8 mouse cellular contexts compared by ENCODE assay signal in genomic region chr17:24350926-24351759, GRCm38 (mm10). TPM values are rescaled to one million over a fixed set of nuclear protein-coding genes. Genes with fewer than 3 reads are reported as not detected.
DNase-seq lines count a peak whose midpoint lies in the region; ATAC-seq and TF ChIP-seq lines count a peak whose summit lies in the region.

Gene Abca17 (minus strand): TSS chr17:24351068.

- H3K36me3 ChIP-seq in G1E (replicated peaks), result peaks cover 13% of the 10 kb centered on the region
- no peaks in the 10 kb centered on the region for H3K36me3 ChIP-seq in heart, embryonic 13.5 days
- H3K36me3 ChIP-seq in megakaryocyte, embryonic 14.5 days (replicated peaks; ENCODE audit: low read length), result peaks cover 20% of the 10 kb centered on the region
- no peaks in the 10 kb centered on the region for H3K36me3 ChIP-seq in stomach, embryonic 15.5 days

- ATAC-seq in G1E (ENCODE audit: extremely low read depth, insufficient number of reproducible peaks, low FRiP score, poor library complexity, severe bottlenecking), result no peak
- peak; percentile 48 for ATAC-seq in common myeloid progenitor, adult 5-6 weeks (replicated peaks; ENCODE audit: low read depth, poor library complexity, severe bottlenecking)
- ATAC-seq in heart, embryonic 13.5 days (ENCODE audit: extremely low read depth, insufficient number of reproducible peaks, low FRiP score, low TSS enrichment), result no peak; the same call in 1 of the 2 replicates
- ATAC-seq in stomach, embryonic 15.5 days (ENCODE audit: insufficient read depth, low FRiP score, low read depth), result no peak

- H3K9ac ChIP-seq in heart, embryonic 13.5 days, result peak within 1 kb of the TSS; percentile 92
- H3K9ac ChIP-seq in stomach, embryonic 15.5 days, result peak within 1 kb of the TSS; percentile 73

- DNase-seq in embryo, embryonic 10 days (ENCODE audit: low spot score), result peak; percentile 14
- no peak for DNase-seq in embryo, embryonic 9.5 days (ENCODE audit: extremely low spot score)
- peak; percentile 25 for DNase-seq in G1E (ENCODE audit: low spot score)
- DNase-seq in kidney, postnatal 10 days, result peak; percentile 50

- H3K27ac ChIP-seq in heart, embryonic 13.5 days (replicated peaks), result no peak within 1 kb of the TSS
- peak within 1 kb of the TSS; percentile 75 for H3K27ac ChIP-seq in stomach, embryonic 15.5 days

- H3K9me3 ChIP-seq in G1E (replicated peaks), result no peaks in the 10 kb centered on the region
- H3K9me3 ChIP-seq in heart, embryonic 13.5 days, result no peaks in the 10 kb centered on the region
- no peaks in the 10 kb centered on the region for H3K9me3 ChIP-seq in megakaryocyte, embryonic 14.5 days
- H3K9me3 ChIP-seq in stomach, embryonic 15.5 days, result no peaks in the 10 kb centered on the region

- peaks cover 54% of the 10 kb centered on the region for H3K4me1 ChIP-seq in G1E (ENCODE audit: insufficient read depth, low read depth, low read length)
- peaks cover 28% of the 10 kb centered on the region for H3K4me1 ChIP-seq in heart, embryonic 13.5 days
- H3K4me1 ChIP-seq in megakaryocyte, embryonic 14.5 days, result peaks cover 40% of the 10 kb centered on the region
- H3K4me1 ChIP-seq in stomach, embryonic 15.5 days, result peaks cover 10% of the 10 kb centered on the region; the same call in 1 of the 2 replicates

- TF ChIP-seq CTCF in G1E (IDR thresholded peaks at IDR 0.05; ENCODE audit: low read depth, low read length), result no peak

- peaks cover 9% of the 10 kb centered on the region for H3K27me3 ChIP-seq in G1E (ENCODE audit: insufficient read depth, low read length)
- H3K27me3 ChIP-seq in heart, embryonic 13.5 days (replicated peaks), result peaks cover 24% of the 10 kb centered on the region
- H3K27me3 ChIP-seq in megakaryocyte, embryonic 14.5 days (replicated peaks), result peaks cover 13% of the 10 kb centered on the region
- 0 out of 2 replicates have a peak, but pooled peaks cover 7% of the 10 kb centered on the region for H3K27me3 ChIP-seq in stomach, embryonic 15.5 days (replicated peaks)

- H3K4me3 ChIP-seq in G1E (ENCODE audit: low read depth, low read length), result peak within 1 kb of the TSS; percentile 84
- peak within 1 kb of the TSS; percentile 89 for H3K4me3 ChIP-seq in heart, embryonic 13.5 days
- H3K4me3 ChIP-seq in megakaryocyte, embryonic 14.5 days (replicated peaks), result peak within 1 kb of the TSS; percentile 95
- peak within 1 kb of the TSS; percentile 74 for H3K4me3 ChIP-seq in stomach, embryonic 15.5 days (replicated peaks)

- H3K4me2 ChIP-seq in heart, embryonic 13.5 days, result peak within 1 kb of the TSS; percentile 97
- peak within 1 kb of the TSS; percentile 99 for H3K4me2 ChIP-seq in stomach, embryonic 15.5 days

- 4% methylated on average over 42 of the region's 42 CpGs for WGBS in heart, embryonic 13.5 days
- 3% methylated on average over 42 of the region's 42 CpGs for WGBS in stomach, embryonic 15.5 days

RNA-seq across cellular contexts. Expression of gene Abca17, which starts in this region (rescaled TPM):
- not detected in 2 replicates for total RNA-seq in G1E (2014; fragmentation: Nextera tagmentation)
- under 0.01 and 0.12 TPM in 2 replicates for total RNA-seq in G1E (2017)
- not detected in 2 replicates for polyA plus RNA-seq in G1E (2012)
- 0.14 TPM in 1 of 2 replicates, not detected in the other for total RNA-seq in common myeloid progenitor, adult 5-6 weeks (2017)
- polyA plus RNA-seq in heart, embryonic 13.5 days (2015; fragmentation: Nextera tagmentation; extraction: Ambion mirVana), result 0.11 TPM in 1 of 2 replicates, not detected in the other
- polyA plus RNA-seq in megakaryocyte, embryonic 14.5 days (2012; ENCODE audit: insufficient read depth, low replicate concordance), result not detected in 2 replicates
- 0.09 and 0.23 TPM in 2 replicates for polyA plus RNA-seq in stomach, embryonic 15.5 days (2015; fragmentation: Nextera tagmentation; extraction: Ambion mirVana)

Comparison
In these comparisons a context has a peak if more than half of its experiments do, and no peak if none do; other contexts are left out.
1. Peak in DNase-seq and H3K4me3 ChIP-seq in G1E; RNA of the gene not detected or under 1 TPM.
2. Peak in ATAC-seq in common myeloid progenitor, adult 5-6 weeks; RNA of the gene not detected or under 1 TPM.